Mouse (Mus musculus): ENCODE results near the gene Glt8d2. TPM values are rescaled to one million over a fixed set of nuclear protein-coding genes. Genes with fewer than 3 reads are reported as not detected.

The Glt8d2 gene
- 1.0 and 2.1 TPM in 2 replicates for total RNA-seq (2014; rRNA removed)
- 1.2 and 1.5 TPM in 2 replicates for polyA plus RNA-seq (2015; fragmentation: Nextera tagmentation; extraction: Ambion mirVana)

GRCm38 (mm10) chr10:82690494-82690893 lies at the start of gene Glt8d2:
Gene Glt8d2, minus strand, starts transcription at chr10:82690650.
- no peak for TF ChIP-seq CTCF (IDR thresholded peaks at IDR 0.05; ENCODE audit: low read depth)
- Histone ChIP-seq H3K4me3 (ENCODE audit: low read length) (peak within 1 kb of the TSS; percentile 17), H3K9ac (replicated peaks; ENCODE audit: low read length) (no peak within 1 kb of the TSS; the same call in 1 of the 2 replicates), H3K9me3 (ENCODE audit: low read length) (no peaks in the 10 kb centered on the region), H3K36me3 (ENCODE audit: insufficient read depth, low read length) (no peaks in the 10 kb centered on the region), H3K27ac (no peak within 1 kb of the TSS), H3K4me1 (ENCODE audit: insufficient read depth, low read length) (no peaks in the 10 kb centered on the region), H3K27me3 (ENCODE audit: insufficient read depth, low read length) (no peaks in the 10 kb centered on the region), H3K4me2 (ENCODE audit: low read depth, low read length) (peak within 1 kb of the TSS; percentile 36)
- DNase-seq (ENCODE audit: low spot score) (peak; percentile 22), ATAC-seq (no peak)
- WGBS: 7% methylated on average over 14 of the region's 14 CpGs

GRCm38 (mm10) chr10:82699296-82699941 lies 9.0 kb upstream of the Glt8d2 start:
- TF ChIP-seq CTCF (IDR thresholded peaks at IDR 0.05; ENCODE audit: low read depth): 0 out of 2 replicates have a peak, but pooled peaks have one; percentile 2
- DNase-seq (ENCODE audit: low spot score): peak; percentile 36

GRCm38 (mm10) chr10:82698712-82699261 lies 8.3 kb upstream of the Glt8d2 start:
- Histone ChIP-seq H3K27ac (peak overlapping the region; percentile 86), H3K4me2 (ENCODE audit: low read depth, low read length) (peak overlapping the region; percentile 77), H3K36me3 (ENCODE audit: insufficient read depth, low read length) (peaks cover 12% of the 10 kb centered on the region; the same call in 1 of the 2 replicates), H3K27me3 (ENCODE audit: insufficient read depth, low read length) (no peaks in the 10 kb centered on the region), H3K9me3 (ENCODE audit: low read length) (no peaks in the 10 kb centered on the region), H3K9ac (replicated peaks; ENCODE audit: low read length) (peak overlapping the region; percentile 84), H3K4me1 (ENCODE audit: insufficient read depth, low read length) (peaks cover 8% of the 10 kb centered on the region; the same call in 1 of the 2 replicates), H3K4me3 (ENCODE audit: low read length) (peak overlapping the region; percentile 97)
- DNase-seq (ENCODE audit: low spot score) (peak; percentile 95), ATAC-seq (peak; percentile 96)
- no peak for TF ChIP-seq CTCF (IDR thresholded peaks at IDR 0.05; ENCODE audit: low read depth)
- 0% methylated on average over 33 of the region's 42 CpGs for WGBS

More at GRCm38 (mm10) chr10:82699296-82699941, 9.0 kb upstream of the Glt8d2 start:
- peaks cover 8% of the 10 kb centered on the region; the same call in 1 of the 2 replicates for H3K4me1 ChIP-seq (ENCODE audit: insufficient read depth, low read length)
- peak overlapping the region; percentile 86 for H3K27ac ChIP-seq
- H3K36me3 ChIP-seq (ENCODE audit: insufficient read depth, low read length): peaks cover 12% of the 10 kb centered on the region; the same call in 1 of the 2 replicates
- peak overlapping the region; percentile 84 for H3K9ac ChIP-seq (replicated peaks; ENCODE audit: low read length)
- H3K4me3 ChIP-seq (ENCODE audit: low read length): peak overlapping the region; percentile 97
- ATAC-seq: peak; percentile 85
- H3K4me2 ChIP-seq (ENCODE audit: low read depth, low read length): peak overlapping the region; percentile 77
- WGBS: under 1% methylated on average over 43 of the region's 59 CpGs
- H3K27me3 ChIP-seq (ENCODE audit: insufficient read depth, low read length): no peaks in the 10 kb centered on the region
- no peaks in the 10 kb centered on the region for H3K9me3 ChIP-seq (ENCODE audit: low read length)

- H3K27ac ChIP-seq: no peak overlapping the region
- H3K9me3 ChIP-seq (ENCODE audit: low read length): no peaks in the 10 kb centered on the region
- TF ChIP-seq CTCF (IDR thresholded peaks at IDR 0.05; ENCODE audit: low read depth): no peak
- ATAC-seq: no peak
- no peak overlapping the region for H3K9ac ChIP-seq (replicated peaks; ENCODE audit: low read length)
- H3K4me2 ChIP-seq (ENCODE audit: low read depth, low read length): no peak overlapping the region
- no peak overlapping the region for H3K4me3 ChIP-seq (ENCODE audit: low read length)
- no peaks in the 10 kb centered on the region for H3K27me3 ChIP-seq (ENCODE audit: insufficient read depth, low read length)
- no peak for DNase-seq (ENCODE audit: low spot score)
- peaks cover 8% of the 10 kb centered on the region; the same call in 1 of the 2 replicates for H3K4me1 ChIP-seq (ENCODE audit: insufficient read depth, low read length)
- peaks cover 9% of the 10 kb centered on the region; the same call in 1 of the 2 replicates for H3K36me3 ChIP-seq (ENCODE audit: insufficient read depth, low read length)
- 87% methylated on average over 3 of the region's 3 CpGs for WGBS
Observed at GRCm38 (mm10) chr10:82697305-82697898, 7.0 kb upstream of the Glt8d2 start.

GRCm38 (mm10) chr10:82696453-82697079 lies 6.1 kb upstream of the Glt8d2 start:
- no peak overlapping the region for H3K9ac ChIP-seq (replicated peaks; ENCODE audit: low read length)
- H3K27ac ChIP-seq: no peak overlapping the region; the same call in 1 of the 2 replicates
- H3K9me3 ChIP-seq (ENCODE audit: low read length): no peaks in the 10 kb centered on the region
- no peak for ATAC-seq
- no peak overlapping the region for H3K4me3 ChIP-seq (ENCODE audit: low read length)
- peaks cover 8% of the 10 kb centered on the region; the same call in 1 of the 2 replicates for H3K4me1 ChIP-seq (ENCODE audit: insufficient read depth, low read length)
- DNase-seq (ENCODE audit: low spot score): no peak
- no peaks in the 10 kb centered on the region for H3K27me3 ChIP-seq (ENCODE audit: insufficient read depth, low read length)
- no peak overlapping the region for H3K4me2 ChIP-seq (ENCODE audit: low read depth, low read length)
- 69% methylated on average over 4 of the region's 4 CpGs for WGBS
- peaks cover 4% of the 10 kb centered on the region; the same call in 1 of the 2 replicates for H3K36me3 ChIP-seq (ENCODE audit: insufficient read depth, low read length)
- no peak for TF ChIP-seq CTCF (IDR thresholded peaks at IDR 0.05; ENCODE audit: low read depth)

- H3K36me3 ChIP-seq (ENCODE audit: insufficient read depth, low read length): no peaks in the 10 kb centered on the region
- H3K9ac ChIP-seq (replicated peaks; ENCODE audit: low read length): no peak within 1 kb of the TSS
- H3K4me2 ChIP-seq (ENCODE audit: low read depth, low read length): no peak within 1 kb of the TSS
- no peak for ATAC-seq
- no peaks in the 10 kb centered on the region for H3K27me3 ChIP-seq (ENCODE audit: insufficient read depth, low read length)
- no peak within 1 kb of the TSS; the same call in 1 of the 2 replicates for H3K27ac ChIP-seq
- H3K4me1 ChIP-seq (ENCODE audit: insufficient read depth, low read length): peaks cover 8% of the 10 kb centered on the region; the same call in 1 of the 2 replicates
- H3K4me3 ChIP-seq (ENCODE audit: low read length): no peak within 1 kb of the TSS
- TF ChIP-seq CTCF (IDR thresholded peaks at IDR 0.05; ENCODE audit: low read depth): no peak
- WGBS: 86% methylated on average over 5 of the region's 5 CpGs
- no peak for DNase-seq (ENCODE audit: low spot score)
- no peaks in the 10 kb centered on the region for H3K9me3 ChIP-seq (ENCODE audit: low read length)
Observed at GRCm38 (mm10) chr10:82695956-82696355, 5.5 kb upstream of the Glt8d2 start, which contains the start of gene Hcfc2. Gene Hcfc2, plus strand, starts transcription at chr10:82696160.

Data from hindbrain, postnatal 0 days (tissue).